Mouse (Mus musculus) liver, adult 2 months (tissue): ENCODE data around the gene Ccdc32.

ENCODE experiments used
- CTCF ChIP-seq: fragments of 200-500 bp; IDR thresholded peaks from 2 replicates; pipeline ENCODE4 v1.5.1; 2011; ENCODE audit warnings: low read depth, low read length, control low read depth
- POLR2A ChIP-seq: fragments of 200-500 bp; IDR thresholded peaks from 2 replicates; pipeline ENCODE4 v1.6.1; 2011; ENCODE audit warnings: low read length, control low read depth; ENCODE audit not compliant: insufficient read depth; ENCODE audit errors: extremely low read depth

DNA sequence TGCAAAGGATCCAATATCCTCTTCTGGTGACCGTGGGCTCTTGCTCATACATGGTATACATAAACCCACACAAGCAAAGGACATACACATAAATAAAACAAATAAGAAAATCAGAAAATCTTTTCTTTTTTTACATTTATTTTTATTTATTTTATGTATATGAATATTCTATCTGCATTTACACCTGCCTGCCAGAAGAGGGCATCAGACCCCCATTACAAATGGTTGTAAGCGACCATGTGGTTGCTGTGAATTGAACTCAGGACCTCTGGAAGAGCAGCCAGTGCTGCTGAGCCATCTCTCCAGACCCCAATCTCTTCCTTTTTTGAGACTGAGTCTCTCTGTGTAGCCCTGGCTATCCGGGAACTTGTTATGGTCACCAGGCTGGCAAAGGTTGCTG is 11.5 kb downstream of the Ccdc32 start:
- TF ChIP-seq CTCF (no peak), POLR2A (no peak)
